Mouse (Mus musculus) induced T-regulatory cell, adult 2 months (primary cell): ENCODE data around the gene Eno1.
A peak's percentile ranks its signal among the peaks of the same experiment; 100 is the strongest.
"Not testable (repeated sequence)": the region's sequence is repeated elsewhere in the genome, so short reads cannot be mapped to it uniquely, and the experiment has no call there.

ENCODE experiments used
- DNase-seq: peaks from one replicate; pipeline ENCODE4 v3.0.0-alpha.2; 2012; ENCODE audit warnings: low read depth

Eno1 gene

GRCm38 (mm10) chr4:150249731-150250270 is 13.3 kb downstream of the Eno1 start:
- no peak for DNase-seq

- no peak for DNase-seq
Measured at GRCm38 (mm10) chr4:150250549-150251422, 14.3 kb downstream of the Eno1 start.

- DNase-seq: no peak
Measured at GRCm38 (mm10) chr4:150254416-150254815, 17.9 kb downstream of the Eno1 start.

DNA sequence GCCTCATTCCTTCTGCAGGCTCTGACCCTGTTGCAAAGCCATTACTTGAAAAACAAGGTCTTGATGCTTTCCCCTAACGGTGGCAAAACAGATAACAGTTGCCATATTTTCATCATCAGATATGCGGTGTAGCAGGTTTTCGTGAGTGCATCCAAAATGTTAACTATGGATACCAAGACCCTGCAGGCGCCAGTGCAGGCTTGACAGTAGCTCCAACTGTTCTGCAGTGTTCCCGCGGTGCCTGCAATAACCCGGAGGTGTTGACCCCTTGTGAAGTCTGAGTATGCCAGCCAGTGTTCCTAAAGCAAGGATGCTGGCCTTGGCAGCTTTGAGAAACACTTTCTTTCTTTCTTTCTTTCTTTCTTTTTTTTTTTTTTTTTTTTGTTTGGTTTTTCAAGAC is 18.7 kb downstream of the Eno1 start:
- DNase-seq: no peak

- peak; percentile 80 for DNase-seq
Measured at GRCm38 (mm10) chr4:150257252-150258204, 21.0 kb downstream of the Eno1 start.

GRCm38 (mm10) chr4:150258388-150258787 is 21.9 kb downstream of the Eno1 start:
- no peak for DNase-seq

DNA sequence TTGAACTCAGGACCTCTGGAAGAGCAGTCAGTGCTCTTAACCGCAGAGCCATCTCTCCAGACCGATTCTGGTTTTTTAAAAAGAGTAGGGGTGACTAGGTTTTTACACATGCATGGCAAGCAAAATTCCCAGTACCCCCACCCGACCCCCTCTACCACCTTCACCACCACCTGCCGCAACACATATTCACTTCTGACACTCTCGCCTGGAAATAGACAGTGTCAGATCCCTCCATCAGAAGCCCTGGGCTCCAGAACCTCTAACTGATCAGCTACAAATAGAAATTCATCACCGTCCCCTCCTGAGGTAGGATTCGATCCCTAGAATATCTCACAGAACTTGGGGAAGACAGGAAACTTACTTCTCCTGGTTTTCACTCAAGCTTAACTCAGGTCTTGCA is 23.1 kb downstream of the Eno1 start:
- DNase-seq: no peak

DNA sequence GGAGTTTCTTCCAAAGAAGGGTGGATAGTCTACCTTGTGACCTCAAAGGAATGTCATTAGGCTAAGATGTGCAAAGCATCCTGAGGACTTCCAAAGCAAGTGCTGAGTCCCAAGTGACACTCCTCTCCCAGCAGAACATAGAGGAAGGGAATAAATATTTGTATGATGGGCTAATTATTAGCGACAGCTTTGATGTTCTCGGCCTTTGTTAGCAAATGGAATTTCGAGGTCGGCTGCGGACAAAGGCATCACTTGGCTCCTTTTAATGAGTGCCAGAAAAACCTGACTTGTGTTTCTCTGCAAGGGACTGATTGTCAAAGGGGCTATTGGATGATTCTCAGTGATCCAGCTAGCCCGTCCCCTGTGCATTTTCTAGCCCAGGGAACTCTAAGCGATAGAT is 23.6 kb downstream of the Eno1 start:
- DNase-seq: no peak

DNA sequence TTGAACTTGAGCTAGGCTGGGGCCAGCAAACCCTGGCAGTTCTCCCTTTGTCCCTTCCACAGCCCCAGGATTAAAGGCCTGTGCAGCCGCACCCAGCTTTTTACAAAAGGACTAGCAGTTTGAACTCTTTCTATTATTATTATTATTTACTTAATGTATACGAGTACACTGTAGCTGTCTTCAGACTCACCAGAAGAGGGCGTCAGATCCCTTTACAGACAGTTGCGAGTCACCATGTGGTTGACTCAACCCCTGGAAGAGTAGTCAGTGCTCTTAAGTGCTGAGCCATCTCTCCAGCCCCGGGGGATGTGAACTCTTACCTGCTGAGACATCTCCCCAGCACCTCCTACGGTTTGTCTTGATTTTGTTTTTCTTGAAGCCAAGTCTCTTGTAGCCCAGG is 24.2 kb downstream of the Eno1 start:
- DNase-seq: peak; percentile 59

- DNase-seq: no peak
Measured at GRCm38 (mm10) chr4:150262301-150262700, 25.8 kb downstream of the Eno1 start.

DNA sequence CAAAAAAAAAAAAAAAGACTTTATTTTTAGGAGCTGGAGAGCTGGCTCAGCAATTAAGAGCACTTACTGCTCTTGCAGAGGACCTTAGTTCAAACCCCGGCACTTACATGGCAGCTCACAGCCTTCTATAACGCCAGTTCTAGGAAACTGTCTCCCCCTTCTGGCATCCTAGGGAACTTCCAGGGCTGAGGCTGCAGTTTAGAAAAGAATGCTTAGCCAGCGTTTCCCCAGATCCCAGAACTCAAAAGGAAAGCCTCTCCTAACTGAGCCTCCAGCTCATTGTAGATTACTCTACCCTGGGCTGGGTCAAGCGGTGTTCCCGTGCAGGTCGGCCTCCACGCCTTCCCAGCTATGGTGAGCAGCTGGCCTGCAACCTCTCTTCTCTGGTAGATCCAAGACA is 28.4 kb downstream of the Eno1 start:
- DNase-seq: peak; percentile 65

DNA sequence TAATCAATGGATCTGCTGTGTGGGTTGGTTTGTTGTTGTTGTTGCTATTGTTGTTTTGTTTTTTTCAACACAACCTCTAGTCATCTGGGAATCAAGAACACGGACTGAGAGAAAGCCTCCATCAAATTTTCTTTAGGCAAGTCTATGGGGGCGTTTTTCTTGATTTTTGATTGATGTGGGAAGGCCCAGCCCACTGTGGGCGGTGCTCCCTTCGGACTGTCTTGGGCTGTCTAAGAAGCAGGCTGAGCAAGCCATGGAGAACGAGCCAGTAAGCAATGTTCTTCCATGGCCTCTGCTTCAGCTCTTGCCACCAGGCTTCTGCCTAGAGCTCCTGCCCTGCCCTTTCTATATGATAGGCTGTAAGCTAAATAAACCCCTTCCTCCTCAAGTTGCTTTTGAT is 28.9 kb downstream of the Eno1 start:
- DNase-seq: no peak

DNA sequence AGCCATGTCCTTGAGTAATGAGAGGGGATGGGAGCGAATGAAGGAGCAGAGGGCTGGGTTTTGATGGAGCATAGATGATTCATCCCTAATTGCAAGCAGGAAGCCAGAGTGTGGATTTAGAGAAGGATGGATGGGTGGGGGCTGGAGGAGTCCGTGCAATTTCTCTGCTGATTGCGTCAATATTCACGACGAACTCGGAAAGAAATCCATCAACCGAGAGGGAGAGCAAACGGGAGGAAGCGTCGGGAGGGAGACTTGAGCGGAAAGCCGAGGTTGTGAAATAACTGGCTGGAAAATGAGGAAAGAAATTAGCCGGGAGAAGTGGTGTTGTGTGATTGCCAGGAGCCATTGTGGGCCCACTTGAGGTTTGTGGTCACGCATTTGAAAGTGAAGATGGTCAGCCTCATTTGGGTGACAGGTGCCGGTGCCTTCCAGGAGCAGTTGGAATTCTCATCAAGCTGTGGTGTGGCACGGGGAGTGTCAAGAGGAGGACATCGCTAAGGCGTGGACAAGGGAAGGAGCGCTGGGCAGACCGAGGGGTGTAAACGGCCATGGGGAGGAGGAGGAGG is 30.2 kb downstream of the Eno1 start:
- no peak for DNase-seq

DNA sequence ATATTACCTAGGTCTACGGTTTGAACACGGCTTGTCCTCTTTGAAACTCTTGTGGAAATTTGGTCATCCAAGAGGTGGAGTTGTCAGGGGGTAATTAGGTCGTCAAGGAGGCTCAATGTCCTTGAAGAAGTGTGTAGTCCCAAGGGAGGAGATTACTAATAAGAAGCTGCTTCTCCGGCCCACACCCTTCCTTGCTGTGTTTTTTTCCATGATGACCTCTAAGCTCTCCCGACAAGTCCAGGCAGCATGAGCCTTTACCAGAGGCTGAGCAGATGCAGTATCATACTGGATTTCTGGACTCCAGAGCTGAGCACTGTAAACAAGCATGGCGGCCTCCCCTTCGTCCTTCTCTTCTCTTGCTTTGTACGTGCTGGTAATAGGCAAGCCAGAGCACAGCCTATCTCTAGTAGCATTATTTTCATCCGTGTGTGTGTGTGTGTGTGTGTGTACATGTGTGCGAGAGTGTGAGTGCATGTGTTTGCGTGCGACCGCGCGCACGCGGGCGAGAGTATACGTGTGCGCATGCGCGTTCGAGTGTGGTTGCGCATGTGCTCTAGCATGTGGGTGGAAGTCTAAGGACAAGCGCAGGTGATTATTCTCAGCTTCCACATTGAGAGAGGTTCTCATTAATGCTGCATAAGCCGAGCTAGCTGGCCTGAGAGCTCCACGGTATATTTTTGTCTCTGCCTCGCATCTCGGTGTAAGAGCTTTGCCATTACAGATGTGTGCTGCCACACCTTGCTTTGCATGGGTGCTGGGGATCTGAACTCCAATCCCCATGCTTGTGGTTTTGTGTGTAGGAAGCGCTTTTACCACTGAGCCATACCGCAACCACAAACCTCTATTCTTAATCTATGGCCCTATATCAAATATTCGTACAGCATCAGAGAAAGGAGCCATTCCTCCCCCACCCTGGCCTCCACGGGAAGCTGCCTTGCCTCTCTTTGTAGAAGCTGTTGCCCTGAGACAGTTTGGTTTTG is 32.4 kb downstream of the Eno1 start:
- peak; percentile 73 for DNase-seq

DNA sequence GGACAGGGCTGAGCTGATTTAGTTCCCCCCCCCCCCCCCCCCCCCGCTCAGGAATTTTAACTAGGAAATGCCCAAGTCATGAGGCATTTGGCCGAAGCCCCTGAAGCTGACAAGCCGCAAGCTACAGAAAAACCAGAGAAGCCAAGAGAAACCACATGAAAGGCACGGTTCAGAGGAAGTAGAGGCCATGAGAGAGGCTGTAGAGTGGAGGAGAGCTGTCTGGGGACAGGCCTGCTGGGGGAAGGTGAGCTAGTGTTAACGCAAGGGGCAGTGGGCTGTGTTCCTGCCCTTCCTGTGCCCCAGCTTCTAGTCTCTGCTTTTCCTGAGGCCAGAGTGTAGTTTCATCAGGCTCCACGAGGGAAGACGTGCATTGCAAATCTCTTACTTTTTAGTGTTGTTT is 33.2 kb downstream of the Eno1 start:
- peak; percentile 69 for DNase-seq

- not testable (repeated sequence) for DNase-seq
Measured at GRCm38 (mm10) chr4:150270718-150271117, 34.2 kb downstream of the Eno1 start.

DNA sequence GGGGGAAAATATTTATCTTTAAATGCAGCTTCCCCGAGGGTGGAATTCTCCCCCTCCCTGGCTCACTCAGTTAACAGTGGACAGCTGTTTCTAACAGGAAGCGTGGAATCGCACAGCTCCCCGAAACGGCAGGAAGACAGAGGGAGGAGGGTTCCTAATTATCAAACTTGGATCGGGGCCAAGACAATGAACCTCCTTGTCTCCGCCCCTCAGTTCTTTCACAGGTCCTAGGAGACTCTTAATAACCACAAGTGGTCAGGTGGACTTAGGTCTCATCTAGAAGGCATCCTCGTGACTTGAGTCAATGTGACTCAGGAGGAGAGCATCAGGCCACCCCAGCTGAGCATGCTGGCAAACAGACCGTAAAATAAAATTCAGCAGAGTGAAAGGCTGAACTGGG is 36.2 kb downstream of the Eno1 start:
- no peak for DNase-seq

- no peak for DNase-seq
Measured at GRCm38 (mm10) chr4:150275531-150275930, 39.0 kb downstream of the Eno1 start.

DNA sequence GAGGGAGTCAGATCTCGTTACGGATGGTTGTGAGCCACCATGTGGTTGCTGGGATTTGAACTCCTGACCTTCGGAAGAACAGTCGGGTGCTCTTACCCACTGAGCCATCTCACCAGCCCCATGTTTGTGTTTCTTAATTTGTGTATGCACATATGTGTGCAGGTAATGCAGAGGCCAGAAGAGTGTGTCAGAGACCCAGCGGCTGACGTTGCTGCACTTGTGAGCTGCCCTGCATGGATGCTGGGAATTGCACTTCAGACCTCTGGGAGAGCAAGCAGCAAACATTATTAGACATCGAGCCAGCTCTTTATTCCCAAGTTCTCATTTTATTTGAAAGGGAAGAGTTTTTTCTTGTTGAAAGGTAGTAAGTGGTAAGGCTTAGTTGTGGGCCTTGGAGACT is 42.8 kb downstream of the Eno1 start:
- not testable (repeated sequence) for DNase-seq

GRCm38 (mm10) chr4:150280002-150280401 is 43.5 kb downstream of the Eno1 start:
- no peak for DNase-seq

GRCm38 (mm10) chr4:150280459-150280858 is 43.9 kb downstream of the Eno1 start:
- no peak for DNase-seq
